Mouse (Mus musculus): Measurements from ENCODE around the gene Phyh.

DNA sequence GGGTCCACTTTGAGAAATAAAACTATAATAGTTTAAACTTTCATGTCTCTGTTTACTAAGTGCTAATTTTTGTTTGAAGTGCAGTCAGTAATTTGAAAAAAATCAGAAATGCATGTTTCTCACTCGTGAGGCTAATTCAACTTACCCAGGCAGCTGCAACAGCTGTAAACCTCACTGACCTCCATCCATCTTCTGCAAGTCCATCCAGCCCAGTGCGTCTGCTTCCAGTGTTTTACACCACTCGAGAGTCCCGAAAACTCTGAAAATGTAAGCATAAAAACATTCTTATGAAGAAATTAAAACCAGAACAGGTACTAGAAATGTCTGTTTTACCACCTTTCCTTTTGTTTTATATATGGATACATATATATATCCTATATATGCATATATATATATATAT is 8.3 kb upstream of the Phyh start:
- TF ChIP-seq CTCF (IDR thresholded peaks at IDR 0.05; ENCODE audit: borderline replicate concordance, control insufficient read depth, extremely low read depth, insufficient read depth, low read length, poor library complexity) (no peak), POLR2A (IDR thresholded peaks at IDR 0.05; ENCODE audit: control insufficient read depth, extremely low read depth, insufficient read depth, low read length, poor library complexity) (no peak)

Data from thymus, adult 2 months (tissue).